Mouse (Mus musculus) neural tube, embryonic 12.5 days (tissue): ENCODE results near the gene Atl1. TPM values are rescaled to one million over a fixed set of nuclear protein-coding genes. Genes with fewer than 3 reads are reported as not detected.

ENCODE experiments used
- ATAC-seq: fragments of 200-750 bp; cut with Nextera tagmentation; 2 replicates; pipeline ENCODE4 v1.8.0; 2017; ENCODE audit warnings: low read depth, mild to moderate bottlenecking, moderate TSS enrichment, moderate library complexity; ENCODE audit not compliant: low FRiP score
- H3K27ac ChIP-seq: fragments of 300-500 bp; sonication (generic); 2 replicates; pipeline ENCODE4 v1.5.1; 2016
- H3K27me3 ChIP-seq: fragments of 300-500 bp; sonication (generic); replicated peaks from 2 replicates; pipeline ENCODE4 v1.6.1; 2016; ENCODE audit warnings: mild to moderate bottlenecking
- H3K36me3 ChIP-seq: fragments of 300-500 bp; sonication (generic); 2 replicates; pipeline ENCODE4 v1.6.1; 2016; ENCODE audit warnings: mild to moderate bottlenecking
- H3K4me1 ChIP-seq: fragments of 300-500 bp; sonication (generic); 2 replicates; pipeline ENCODE4 v1.6.1; 2016
- H3K4me2 ChIP-seq: fragments of 300-500 bp; sonication (generic); replicated peaks from 2 replicates; pipeline ENCODE4 v1.6.1; 2016; ENCODE audit warnings: mild to moderate bottlenecking
- H3K4me3 ChIP-seq: fragments of 300-500 bp; sonication (generic); 2 replicates; pipeline ENCODE4 v1.5.1; 2016
- H3K9ac ChIP-seq: fragments of 300-500 bp; sonication (generic); 2 replicates; pipeline ENCODE4 v1.6.1; 2016; ENCODE audit warnings: mild to moderate bottlenecking
- H3K9me3 ChIP-seq: fragments of 300-500 bp; sonication (generic); 2 replicates; pipeline ENCODE4 v1.6.1; 2016; ENCODE audit warnings: mild to moderate bottlenecking
- WGBS: fragments of 180-500 bp; shearing (Covaris S2); methylation state at CpG from one replicate; pipeline ENCODE4 v1.1.7; 2016; 5-methylcytosine and 5-hydroxymethylcytosine counted together
- polyA plus RNA-seq: library from polyadenylated mRNA; unstranded; fragments of >200 nt; fragmentation: Nextera tagmentation; extraction: Ambion mirVana; gene quantifications from 2 replicates; pipeline ENCODE4 v1.2.1, GENCODE M21; 2016

The Atl1 gene
- polyA plus RNA-seq, 1 experiment from 2014 or later: 73.4 TPM

DNA sequence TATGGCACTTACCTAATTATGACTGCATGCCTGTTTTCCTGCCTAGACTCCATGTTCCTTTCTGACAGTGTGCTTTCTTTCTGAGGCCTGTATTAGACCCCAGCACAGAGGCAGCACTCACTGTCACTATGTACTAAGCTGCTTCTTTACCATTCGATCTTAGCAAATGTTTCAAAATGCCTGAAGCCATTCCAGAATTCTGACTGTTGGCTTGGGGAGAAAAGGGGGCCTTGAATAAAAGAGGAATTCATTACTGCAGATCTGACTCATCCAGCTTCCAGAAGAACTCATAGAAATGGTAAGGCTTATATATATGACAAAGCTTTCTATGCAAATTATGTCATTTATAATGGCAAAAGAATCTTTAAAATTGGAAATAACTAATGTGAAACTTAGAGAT lies 4.1 kb upstream of the Atl1 start:
- H3K27ac ChIP-seq: no peak overlapping the region
- H3K9me3 ChIP-seq: no peaks in the 10 kb centered on the region
- H3K4me3 ChIP-seq: no peak overlapping the region
- H3K9ac ChIP-seq: no peak overlapping the region
- WGBS: 74% methylated on average over 1 of the region's 1 CpGs
- no peak overlapping the region for H3K4me2 ChIP-seq
- no peak for ATAC-seq
- H3K27me3 ChIP-seq: no peaks in the 10 kb centered on the region
- H3K4me1 ChIP-seq: peaks cover 18% of the 10 kb centered on the region
- 0 out of 2 replicates have a peak, but pooled peaks cover 3% of the 10 kb centered on the region for H3K36me3 ChIP-seq

DNA sequence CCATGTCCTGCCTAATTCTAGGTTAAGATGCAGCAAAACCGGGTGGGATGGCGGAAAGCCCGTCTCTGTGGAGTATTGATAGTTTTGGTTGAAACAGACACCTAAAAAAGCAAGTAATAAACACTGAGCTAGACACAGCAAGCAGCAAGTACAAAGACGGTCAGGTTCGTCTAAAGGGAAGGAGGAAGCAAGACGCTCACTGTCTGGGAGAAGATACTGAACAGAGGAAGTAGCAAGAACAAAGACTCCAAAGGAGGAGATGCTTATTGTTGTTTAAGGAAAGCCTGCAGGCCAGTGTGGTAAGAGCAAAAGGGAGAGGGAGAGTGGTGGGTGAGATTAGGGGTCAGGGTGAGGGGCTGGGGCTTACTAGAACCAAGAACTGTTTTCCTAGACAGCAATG lies 2.4 kb upstream of the Atl1 start:
- WGBS: 54% methylated on average over 6 of the region's 6 CpGs
- Histone ChIP-seq H3K4me3 (no peak overlapping the region), H3K4me2 (peak overlapping the region; percentile 65), H3K9me3 (no peaks in the 10 kb centered on the region), H3K27me3 (no peaks in the 10 kb centered on the region), H3K36me3 (0 out of 2 replicates have a peak, but pooled peaks cover 3% of the 10 kb centered on the region), H3K27ac (no peak overlapping the region), H3K4me1 (peaks cover 22% of the 10 kb centered on the region), H3K9ac (0 out of 2 replicates have a peak overlapping the region, but pooled peaks have one; percentile 3)
- no peak for ATAC-seq

DNA sequence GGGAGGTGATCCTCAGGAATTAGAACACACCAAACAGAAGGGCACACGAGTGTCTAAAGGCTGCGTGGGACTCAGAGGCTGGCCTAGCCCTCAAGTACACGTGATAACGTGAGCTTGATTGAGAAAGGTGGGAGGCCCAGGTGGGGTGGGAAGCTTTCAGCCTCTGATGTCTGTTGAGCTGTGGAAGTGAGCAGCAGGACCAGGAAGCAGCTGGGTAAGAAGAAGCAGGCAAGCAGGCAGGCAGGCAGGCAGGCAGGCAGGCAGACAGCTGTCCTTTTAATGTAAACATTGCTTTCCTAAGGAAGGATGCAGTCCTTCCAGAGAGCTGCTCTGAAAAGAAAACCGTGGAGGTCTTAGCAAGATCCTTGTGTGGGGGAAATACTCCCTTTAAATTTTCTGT lies 1.9 kb upstream of the Atl1 start:
- peak overlapping the region; percentile 65 for H3K4me2 ChIP-seq
- no peak overlapping the region for H3K27ac ChIP-seq
- H3K36me3 ChIP-seq: 0 out of 2 replicates have a peak, but pooled peaks cover 3% of the 10 kb centered on the region
- WGBS: 30% methylated on average over 5 of the region's 5 CpGs
- no peak for ATAC-seq
- H3K9me3 ChIP-seq: no peaks in the 10 kb centered on the region
- peaks cover 23% of the 10 kb centered on the region for H3K4me1 ChIP-seq
- no peaks in the 10 kb centered on the region for H3K27me3 ChIP-seq
- no peak overlapping the region for H3K4me3 ChIP-seq
- no peak overlapping the region for H3K9ac ChIP-seq

DNA sequence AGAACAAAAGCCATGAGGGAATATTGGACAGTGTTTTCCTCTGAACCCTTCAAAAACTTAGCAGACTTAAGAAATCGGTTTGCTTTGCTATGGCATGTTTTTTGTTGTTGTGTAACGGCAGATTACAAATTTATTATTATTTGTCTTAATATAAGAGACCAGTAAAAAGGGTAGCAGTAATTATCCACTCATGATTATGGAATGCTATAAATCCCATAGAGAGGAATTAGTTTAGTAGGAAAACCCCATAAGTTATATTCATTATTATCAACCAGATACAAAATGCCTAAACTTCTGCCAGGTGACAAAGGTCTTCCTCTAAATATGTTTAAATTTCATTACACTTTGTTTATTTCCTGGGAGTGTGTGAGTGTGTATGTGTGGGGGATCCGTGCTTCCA lies 693 bp upstream of the Atl1 start:
- Histone ChIP-seq H3K4me2 (peak overlapping the region; percentile 65), H3K27ac (no peak overlapping the region), H3K27me3 (no peaks in the 10 kb centered on the region), H3K4me1 (peaks cover 23% of the 10 kb centered on the region), H3K9ac (peak overlapping the region; percentile 97), H3K36me3 (0 out of 2 replicates have a peak, but pooled peaks cover 3% of the 10 kb centered on the region), H3K4me3 (peak overlapping the region; percentile 89), H3K9me3 (no peaks in the 10 kb centered on the region)
- 47% methylated on average over 3 of the region's 3 CpGs for WGBS
- ATAC-seq: no peak

DNA sequence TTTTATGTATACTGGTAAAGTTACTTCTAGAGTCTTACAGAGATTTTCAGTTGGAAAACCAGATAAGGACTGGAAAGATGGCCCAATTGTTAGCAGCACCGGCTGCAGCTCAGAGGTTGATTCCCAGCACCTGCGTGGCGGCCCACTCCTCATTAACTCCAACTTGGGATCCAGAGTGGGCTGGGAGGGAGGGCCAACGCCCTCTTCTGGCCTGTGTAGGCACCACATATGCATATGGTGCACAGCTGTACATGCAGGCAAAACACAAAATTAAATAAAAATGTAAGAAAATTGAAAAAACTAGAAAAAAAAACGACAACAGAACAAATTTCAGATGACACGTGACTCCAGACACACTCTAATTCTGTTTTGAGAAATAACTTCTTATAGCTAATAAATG lies 1.5 kb downstream of the Atl1 start:
- no peaks in the 10 kb centered on the region for H3K27me3 ChIP-seq
- peaks cover 23% of the 10 kb centered on the region for H3K4me1 ChIP-seq
- H3K9ac ChIP-seq: no peak overlapping the region
- no peaks in the 10 kb centered on the region for H3K36me3 ChIP-seq
- 62% methylated on average over 6 of the region's 6 CpGs for WGBS
- peak overlapping the region; percentile 65 for H3K4me2 ChIP-seq
- H3K9me3 ChIP-seq: no peaks in the 10 kb centered on the region
- ATAC-seq: no peak
- H3K27ac ChIP-seq: no peak overlapping the region
- H3K4me3 ChIP-seq: no peak overlapping the region

DNA sequence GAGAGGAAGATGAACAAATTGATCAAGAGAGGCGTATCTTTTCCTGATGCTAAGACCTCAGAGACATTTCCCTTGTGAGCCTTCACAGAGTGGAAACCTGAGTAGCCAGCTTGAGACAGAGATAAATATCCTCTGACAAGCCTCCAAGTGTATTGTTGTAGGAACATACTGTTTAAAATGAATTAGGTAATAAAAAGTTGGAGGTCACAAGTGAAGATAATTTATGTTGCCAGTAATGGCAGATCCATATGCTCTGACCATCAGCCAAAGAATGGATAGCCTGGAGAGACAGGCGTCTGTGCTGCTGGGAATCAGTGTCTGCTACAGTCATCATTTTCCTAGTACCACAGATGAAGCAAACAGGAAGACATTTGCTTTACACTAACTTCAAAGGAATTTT lies 2.6 kb downstream of the Atl1 start:
- no peak for ATAC-seq
- Histone ChIP-seq H3K36me3 (no peaks in the 10 kb centered on the region), H3K27me3 (no peaks in the 10 kb centered on the region), H3K4me1 (peaks cover 21% of the 10 kb centered on the region), H3K4me3 (no peak overlapping the region), H3K9ac (no peak overlapping the region), H3K27ac (no peak overlapping the region), H3K4me2 (no peak overlapping the region), H3K9me3 (no peaks in the 10 kb centered on the region)
- WGBS: 16% methylated on average over 2 of the region's 2 CpGs

DNA sequence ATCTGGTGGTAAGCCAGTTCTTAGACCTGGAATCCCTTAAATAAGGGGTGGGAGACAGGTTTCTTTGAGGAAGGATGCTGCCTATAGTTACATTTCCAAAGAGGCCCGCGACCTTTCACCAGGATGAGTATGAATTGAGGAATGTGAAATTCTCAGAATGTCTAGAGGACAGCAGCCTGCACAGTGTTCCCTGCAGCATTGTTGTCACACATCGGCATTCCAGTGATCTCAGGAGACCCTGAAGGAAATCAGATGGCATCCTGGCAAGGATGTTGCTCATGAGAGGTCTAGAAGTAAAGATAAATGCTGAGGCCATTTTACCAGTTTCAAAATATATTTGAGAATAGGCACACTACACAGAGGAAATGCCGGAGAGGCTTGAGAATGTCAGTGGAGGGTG lies 5.7 kb downstream of the Atl1 start:
- Histone ChIP-seq H3K4me1 (peaks cover 5% of the 10 kb centered on the region; the same call in 1 of the 2 replicates), H3K36me3 (no peaks in the 10 kb centered on the region), H3K9me3 (no peaks in the 10 kb centered on the region), H3K27ac (no peak overlapping the region), H3K4me2 (no peak overlapping the region), H3K4me3 (no peak overlapping the region), H3K27me3 (no peaks in the 10 kb centered on the region), H3K9ac (no peak overlapping the region)
- WGBS: 88% methylated on average over 4 of the region's 4 CpGs
- ATAC-seq: no peak

DNA sequence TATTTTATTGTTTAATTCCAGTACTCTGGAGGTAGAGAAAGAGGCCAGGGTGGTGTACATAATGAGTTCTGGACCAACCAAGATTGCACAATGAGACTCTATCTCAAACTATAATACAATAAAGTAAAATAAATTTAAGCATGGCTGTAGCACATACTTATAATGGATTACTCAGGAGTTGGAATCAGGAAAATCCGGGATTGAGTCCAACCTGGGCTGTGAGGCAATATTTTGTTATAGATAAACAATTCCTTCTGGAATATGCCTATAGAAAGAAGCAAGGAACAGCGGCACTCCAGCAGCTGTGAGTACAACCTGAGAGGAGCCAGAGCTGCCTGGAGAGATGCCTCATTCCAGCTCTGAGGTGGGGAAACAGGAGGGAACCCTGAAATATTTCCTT lies 12.6 kb downstream of the Atl1 start:
- no peaks in the 10 kb centered on the region for H3K4me1 ChIP-seq
- WGBS: 78% methylated on average over 2 of the region's 2 CpGs
- no peak overlapping the region for H3K27ac ChIP-seq
- no peak for ATAC-seq
- H3K27me3 ChIP-seq: no peaks in the 10 kb centered on the region
- H3K36me3 ChIP-seq: no peaks in the 10 kb centered on the region
- H3K4me3 ChIP-seq: no peak overlapping the region
- H3K9me3 ChIP-seq: no peaks in the 10 kb centered on the region
- no peak overlapping the region for H3K9ac ChIP-seq
- H3K4me2 ChIP-seq: no peak overlapping the region

DNA sequence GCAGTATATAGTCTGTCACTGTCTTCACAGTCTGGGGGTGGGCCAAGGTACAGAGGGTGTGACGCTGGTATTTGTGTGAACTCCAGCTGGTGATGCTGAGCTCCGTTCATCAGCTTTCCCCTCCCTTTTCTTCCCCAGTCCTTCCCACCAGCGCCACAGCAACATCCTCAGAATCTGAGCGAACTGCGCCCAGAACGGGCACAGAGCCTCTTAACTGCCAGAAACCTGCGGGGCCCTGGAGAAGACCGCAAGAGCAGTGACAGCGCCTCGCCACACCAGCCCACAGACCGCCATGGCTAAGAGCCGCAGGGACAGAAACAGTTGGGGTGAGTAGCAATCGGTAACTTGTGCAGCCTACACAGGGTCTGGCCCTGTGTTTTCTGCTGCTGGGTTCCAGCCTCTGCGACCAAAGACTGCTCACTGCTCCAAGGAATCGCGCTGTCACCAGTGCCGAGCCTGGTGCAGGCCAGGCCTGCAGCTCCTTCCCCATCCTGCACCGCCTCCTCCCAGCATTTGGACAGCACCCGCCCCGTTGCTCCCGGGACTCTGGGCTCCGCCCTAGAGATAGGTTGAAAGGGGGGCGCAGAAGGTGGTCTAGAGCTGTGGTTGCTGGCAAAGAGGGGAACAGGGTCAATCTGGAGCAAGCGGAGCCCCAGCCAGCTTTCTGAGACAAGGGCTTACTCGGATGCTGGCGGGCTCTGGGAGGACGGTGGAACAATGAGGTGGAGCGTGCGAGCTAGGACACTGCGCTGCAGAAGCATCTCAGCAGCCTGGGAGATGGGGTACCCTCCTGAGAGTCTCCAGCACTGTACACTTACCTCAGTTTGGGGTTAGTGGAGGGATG lies 15.5 kb downstream of the Atl1 start:
- Histone ChIP-seq H3K4me1 (no peaks in the 10 kb centered on the region), H3K4me2 (peak overlapping the region; percentile 64), H3K27me3 (no peaks in the 10 kb centered on the region), H3K4me3 (peak overlapping the region; percentile 59), H3K9me3 (no peaks in the 10 kb centered on the region), H3K36me3 (no peaks in the 10 kb centered on the region), H3K27ac (peak overlapping the region; percentile 83), H3K9ac (peak overlapping the region; percentile 79)
- peak; percentile 91 for ATAC-seq
- 2% methylated on average over 30 of the region's 30 CpGs for WGBS

DNA sequence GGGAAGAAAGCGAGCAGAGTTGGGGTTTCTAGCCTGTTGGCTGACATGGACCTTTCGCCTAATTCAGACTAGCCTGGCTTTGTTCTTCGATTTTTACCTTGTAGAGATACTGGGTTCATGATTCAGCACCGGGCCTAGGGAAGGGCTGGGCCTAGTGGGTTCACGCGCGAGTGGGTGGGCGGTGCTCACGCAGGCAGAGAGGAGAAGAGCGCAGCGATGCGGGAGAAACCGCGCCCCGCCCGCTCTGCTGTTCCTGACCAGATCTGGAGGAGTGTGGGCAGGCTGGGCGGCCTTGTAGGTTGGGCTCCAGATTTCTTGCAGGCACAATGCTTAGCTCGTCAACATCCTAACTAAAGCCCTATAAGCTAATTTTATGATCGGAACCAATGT lies 16.1 kb downstream of the Atl1 start:
- Histone ChIP-seq H3K9me3 (no peaks in the 10 kb centered on the region), H3K27ac (peak overlapping the region; percentile 83), H3K36me3 (no peaks in the 10 kb centered on the region), H3K9ac (peak overlapping the region; percentile 79), H3K4me1 (no peaks in the 10 kb centered on the region), H3K4me3 (peak overlapping the region; percentile 59), H3K27me3 (no peaks in the 10 kb centered on the region), H3K4me2 (peak overlapping the region; percentile 64)
- peak; percentile 67 for ATAC-seq
- 28% methylated on average over 19 of the region's 19 CpGs for WGBS

DNA sequence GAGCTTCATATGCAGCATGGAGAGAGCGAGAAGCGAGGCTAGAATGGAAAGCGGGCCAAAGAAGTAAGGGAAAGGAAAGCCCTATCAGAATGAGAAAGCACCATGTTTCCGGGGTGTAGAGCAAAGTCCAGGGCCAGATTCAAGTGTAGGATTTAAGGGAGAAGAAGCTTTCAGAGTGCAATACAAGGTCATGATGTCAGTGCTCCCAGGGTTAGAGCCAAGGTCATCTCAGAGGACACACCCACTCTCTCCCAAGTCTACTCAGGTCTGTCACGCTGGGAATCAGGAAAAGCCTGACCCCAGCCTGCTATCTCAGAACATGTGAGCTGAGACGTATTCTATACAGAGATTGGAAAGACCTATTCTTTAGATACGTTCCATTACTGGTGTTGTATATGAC lies 19.5 kb downstream of the Atl1 start:
- no peaks in the 10 kb centered on the region for H3K9me3 ChIP-seq
- H3K4me1 ChIP-seq: no peaks in the 10 kb centered on the region
- H3K4me2 ChIP-seq: no peak overlapping the region
- no peak for ATAC-seq
- no peaks in the 10 kb centered on the region for H3K36me3 ChIP-seq
- no peaks in the 10 kb centered on the region for H3K27me3 ChIP-seq
- 89% methylated on average over 7 of the region's 7 CpGs for WGBS
- H3K27ac ChIP-seq: no peak overlapping the region
- no peak overlapping the region for H3K9ac ChIP-seq
- H3K4me3 ChIP-seq: no peak overlapping the region

DNA sequence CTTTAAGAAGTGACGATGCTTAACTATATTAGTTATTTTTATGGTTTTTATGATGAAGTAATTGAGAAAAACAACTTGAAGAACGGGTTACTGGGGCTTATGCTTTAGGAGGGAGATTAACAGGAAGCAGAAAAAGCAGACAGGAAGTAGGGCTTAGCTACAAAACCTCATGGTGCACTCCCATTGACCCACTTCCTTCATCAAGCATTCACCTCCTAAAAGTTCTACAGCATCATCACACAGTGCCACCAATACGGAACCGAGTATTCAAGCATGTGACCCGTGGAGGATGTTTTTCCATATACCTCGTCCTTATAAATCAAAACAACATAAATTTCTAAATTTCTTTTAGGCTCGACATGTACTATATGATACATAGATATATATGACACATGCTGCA lies 20.3 kb downstream of the Atl1 start:
- no peaks in the 10 kb centered on the region for H3K4me1 ChIP-seq
- H3K27ac ChIP-seq: no peak overlapping the region
- no peak overlapping the region for H3K4me3 ChIP-seq
- no peak overlapping the region for H3K9ac ChIP-seq
- no peaks in the 10 kb centered on the region for H3K27me3 ChIP-seq
- no peak for ATAC-seq
- no peaks in the 10 kb centered on the region for H3K36me3 ChIP-seq
- no peaks in the 10 kb centered on the region for H3K9me3 ChIP-seq
- H3K4me2 ChIP-seq: no peak overlapping the region
- 88% methylated on average over 7 of the region's 7 CpGs for WGBS

DNA sequence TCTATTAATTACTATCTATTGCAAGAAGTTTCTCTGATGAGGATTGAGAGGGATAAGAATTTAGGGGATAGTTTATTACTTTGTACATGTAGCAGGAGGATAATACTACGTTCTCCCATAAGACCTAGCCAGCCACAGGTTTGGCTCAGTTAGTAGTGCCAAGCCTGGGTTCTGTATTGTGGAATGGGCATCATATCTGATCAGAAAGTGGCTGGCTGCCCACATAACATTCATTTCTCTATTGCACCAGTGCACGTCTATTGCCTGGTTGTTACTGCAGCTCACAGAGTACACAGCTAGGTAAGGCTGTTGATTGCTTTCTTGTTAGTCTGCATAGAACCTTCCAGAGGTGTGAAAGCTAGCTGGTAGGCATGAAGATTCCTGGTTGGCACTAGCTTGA lies 25.5 kb downstream of the Atl1 start:
- Histone ChIP-seq H3K27ac (no peak overlapping the region), H3K4me3 (no peak overlapping the region), H3K27me3 (no peaks in the 10 kb centered on the region), H3K4me1 (no peaks in the 10 kb centered on the region), H3K9me3 (no peaks in the 10 kb centered on the region), H3K36me3 (no peaks in the 10 kb centered on the region), H3K9ac (no peak overlapping the region), H3K4me2 (no peak overlapping the region)
- WGBS: 84% methylated on average over 2 of the region's 2 CpGs
- ATAC-seq: no peak
